Mouse (Mus musculus) heart, adult 8-10 months (tissue): ENCODE data around the gene Clec3b. TPM values are rescaled to one million over a fixed set of nuclear protein-coding genes. Genes with fewer than 3 reads are reported as not detected.

Experiments used
- total RNA-seq, 4 experiments: library from RNA; stranded (reverse); gene quantifications; 2 replicates each; pipeline ENCODE4 v1.2.4; 2022

The Clec3b gene
- total RNA-seq, 4 experiments from 2014 or later, result 37.7 to 48.5 (median 38.6) TPM

Other genes with a start within 250 kb of the Clec3b start
- gene Zfp105, start 227.9 kb upstream of the Clec3b start, total RNA-seq, result 1 to 10 TPM; 1.0 to 2.3 (median 1.5) TPM
- gene 1110059G10Rik, start 199.9 kb upstream of the Clec3b start, total RNA-seq, result 10 to 100 TPM; 13.0 to 20.4 (median 16.6) TPM
- gene Kif15, start 199.9 kb upstream of the Clec3b start, total RNA-seq, result under 1 TPM in 3 of 4 experiments, not detected in 1; 0.09 to 0.40 (median 0.24) TPM
- 10 to 100 TPM; 11.0 to 14.5 (median 13.6) TPM for gene Tmem42, start 129.6 kb upstream of the Clec3b start, total RNA-seq
- gene Tgm4, start 116.2 kb upstream of the Clec3b start, total RNA-seq, result not detected
- gene Zdhhc3, start 37.7 kb upstream of the Clec3b start, total RNA-seq, result 10 to 100 TPM; 39.8 to 46.0 (median 43.6) TPM
- gene Exosc7, start 37.7 kb upstream of the Clec3b start, total RNA-seq, result 10 to 100 TPM; 25.0 to 27.2 (median 27.0) TPM
- under 1 TPM; 0.11 to 0.28 (median 0.20) TPM for gene Cdcp1, start 65.1 kb downstream of the Clec3b start, total RNA-seq
- 1 to 10 TPM; 3.8 to 5.3 (median 4.5) TPM for gene Tmem158, start 109.8 kb downstream of the Clec3b start, total RNA-seq
- gene Lars2, start 216.0 kb downstream of the Clec3b start, total RNA-seq, result 100 to 1,000 TPM in 1 of 4 experiments, 10 to 100 TPM in 3; 34.5 to 140 (median 60.6) TPM